Mouse (Mus musculus) retina, postnatal 1 day (tissue): ENCODE results near the gene Ankrd11.

Experiments
- DNase-seq: peaks from one replicate; pipeline ENCODE4 v3.0.0-alpha.2; 2012

Ankrd11 gene

GRCm38 (mm10) chr8:122836696-122837095, 205.4 kb downstream of the Ankrd11 start:
- no peak for DNase-seq

DNA sequence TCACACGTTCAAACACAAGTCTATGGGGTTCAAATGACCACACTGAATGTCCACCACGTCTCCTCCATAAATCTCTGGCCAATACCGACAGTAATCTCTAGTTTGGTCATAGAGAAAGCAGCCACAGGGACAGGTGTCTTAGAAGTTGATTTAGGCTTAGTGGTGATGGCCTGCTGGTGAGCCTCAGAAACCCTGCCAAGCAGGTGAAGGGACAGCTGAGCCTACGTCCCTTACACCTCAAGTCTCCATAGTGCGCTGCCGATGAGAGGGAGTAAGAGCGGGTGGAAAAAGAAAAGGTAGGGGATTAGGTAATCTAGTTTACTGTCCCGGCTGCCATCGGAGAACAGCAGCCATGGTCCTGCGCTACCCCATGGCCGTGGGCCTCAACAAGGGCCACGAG, 205.9 kb downstream of the Ankrd11 start:
- no peak for DNase-seq

- DNase-seq = peak; percentile 85
Observed at GRCm38 (mm10) chr8:122834971-122835370, 207.1 kb downstream of the Ankrd11 start.

DNA sequence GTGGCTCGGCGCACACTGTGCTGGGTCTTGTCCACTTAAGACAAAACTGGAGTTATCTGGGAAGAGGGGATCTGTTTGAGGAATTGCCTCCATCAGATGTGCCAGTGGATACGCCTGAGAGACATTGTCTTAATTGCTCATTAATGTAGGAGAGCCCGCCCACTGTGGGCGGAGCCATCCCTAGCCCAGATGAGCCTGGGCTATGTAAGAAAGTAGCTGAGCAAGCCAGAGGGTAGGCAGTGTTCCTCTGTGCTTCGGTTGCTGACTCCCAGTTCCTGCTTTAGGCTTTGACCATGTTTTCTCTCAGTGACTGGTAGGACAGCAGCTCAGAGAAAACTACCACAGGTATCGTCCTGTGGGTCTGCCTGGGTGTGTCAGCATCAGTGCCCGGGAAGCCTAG, 207.7 kb downstream of the Ankrd11 start:
- DNase-seq = peak; percentile 53
